Mouse (Mus musculus) erythroblast, adult 5-6 weeks (primary cell): Measurements from ENCODE around the gene B3galnt2. TPM values are rescaled to one million over a fixed set of nuclear protein-coding genes. Genes with fewer than 3 reads are reported as not detected.
"Not testable (repeated sequence)": the region's sequence is repeated elsewhere in the genome, so short reads cannot be mapped to it uniquely, and the experiment has no call there.

Source experiments
- ATAC-seq: replicated peaks from 2 replicates; pipeline ENCODE4 v1.8.0; 2016; ENCODE audit warnings: moderate number of reproducible peaks, mild to moderate bottlenecking, moderate TSS enrichment, inconsistent platforms; ENCODE audit not compliant: poor library complexity, low FRiP score, severe bottlenecking
- total RNA-seq, 2 experiments: library from RNA; stranded (forward) in 1 of 2; stranded (reverse) in 1 of 2; fragments of 150-400 nt in 1 of 2; fragments of 200-764, 138-1000 nt in 1 of 2; gene quantifications; 2 replicates each; pipeline versions ENCODE4 v1.2.3 to v1.2.4; 2015 to 2017; ENCODE audit warnings: low replicate concordance in 2 of 2

The B3galnt2 gene
- total RNA-seq, 2 experiments from 2014 or later, result 10.7 to 14.0 TPM

DNA sequence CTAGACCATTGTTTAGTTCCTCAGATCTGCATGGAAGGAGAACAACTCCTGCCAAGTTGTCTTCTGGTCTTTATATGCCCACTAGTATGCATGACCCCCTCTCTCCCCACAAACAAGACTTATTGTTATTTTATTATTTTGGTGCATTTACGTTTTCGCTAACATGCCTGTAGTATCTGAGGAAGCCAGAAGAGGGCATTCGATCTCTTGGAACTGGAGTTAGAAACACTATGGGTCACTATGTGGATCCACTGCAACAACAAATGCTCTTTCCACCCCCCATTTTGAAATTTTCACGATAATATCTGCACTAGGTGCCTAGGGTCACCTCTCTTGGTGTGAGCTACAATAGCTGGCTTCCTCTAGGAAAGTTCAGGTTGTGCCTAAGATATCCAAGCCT, 49.8 kb downstream of the B3galnt2 start:
- peak; percentile 53 for ATAC-seq

GRCm38 (mm10) chr13:14004999-14005398, 50.7 kb downstream of the B3galnt2 start:
- no peak for ATAC-seq

DNA sequence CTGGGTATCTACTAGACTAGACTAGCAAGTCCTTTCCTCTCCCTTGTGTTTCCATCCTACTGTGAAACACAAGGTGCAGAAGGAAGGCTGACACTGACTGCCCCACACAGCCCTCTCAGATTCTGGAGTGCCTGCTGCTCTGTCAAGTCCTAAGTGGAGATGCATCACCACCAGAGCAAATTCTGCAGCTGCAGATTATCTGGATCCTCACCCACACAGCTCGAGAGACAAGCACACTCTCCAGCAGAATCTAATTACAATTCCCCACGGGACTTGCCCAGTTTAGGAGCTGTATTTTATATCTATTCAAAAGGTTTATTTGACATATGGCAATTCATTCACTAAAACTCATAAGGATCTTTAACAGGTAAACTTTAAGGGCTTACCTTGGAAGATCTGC, 51.8 kb downstream of the B3galnt2 start:
- no peak for ATAC-seq

DNA sequence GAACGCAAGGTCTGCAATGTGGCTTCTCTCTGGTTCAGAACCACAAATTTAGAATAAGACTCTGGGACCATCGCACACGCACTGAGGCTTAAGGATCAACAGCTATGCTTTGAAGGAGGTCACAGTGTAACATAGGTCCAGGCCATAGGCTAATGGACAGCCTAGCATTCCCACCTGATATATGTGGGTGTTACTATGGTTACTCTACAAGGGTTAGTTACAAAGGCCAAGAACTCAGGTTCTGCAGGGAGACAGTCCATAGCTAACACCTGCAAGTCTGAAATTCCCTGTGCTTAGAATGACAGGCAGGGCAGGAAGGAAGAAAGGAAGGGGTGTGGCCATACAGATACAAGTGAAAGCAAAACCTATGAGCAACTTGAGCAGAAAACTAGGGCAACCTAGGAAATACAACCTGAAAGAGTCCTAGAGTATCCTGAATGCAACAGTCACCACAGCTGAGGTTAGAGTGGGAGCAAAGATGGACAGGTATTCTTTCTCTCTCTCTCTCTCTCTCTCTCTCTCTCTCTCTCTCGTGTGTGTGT, 57.3 kb downstream of the B3galnt2 start:
- ATAC-seq, result peak; percentile 54

GRCm38 (mm10) chr13:14014001-14014400, 59.7 kb downstream of the B3galnt2 start:
- ATAC-seq, result no peak

- no peak for ATAC-seq
Observed at GRCm38 (mm10) chr13:14014540-14014939, 60.3 kb downstream of the B3galnt2 start.

- ATAC-seq, result no peak
Observed at GRCm38 (mm10) chr13:14015609-14016008, 61.3 kb downstream of the B3galnt2 start.

- ATAC-seq, result peak; percentile 37; the same call in 1 of the 2 replicates
Observed at GRCm38 (mm10) chr13:14018283-14018682, 64.0 kb downstream of the B3galnt2 start.

GRCm38 (mm10) chr13:14018852-14019251, 64.6 kb downstream of the B3galnt2 start:
- peak; percentile 61; the same call in 1 of the 2 replicates for ATAC-seq

DNA sequence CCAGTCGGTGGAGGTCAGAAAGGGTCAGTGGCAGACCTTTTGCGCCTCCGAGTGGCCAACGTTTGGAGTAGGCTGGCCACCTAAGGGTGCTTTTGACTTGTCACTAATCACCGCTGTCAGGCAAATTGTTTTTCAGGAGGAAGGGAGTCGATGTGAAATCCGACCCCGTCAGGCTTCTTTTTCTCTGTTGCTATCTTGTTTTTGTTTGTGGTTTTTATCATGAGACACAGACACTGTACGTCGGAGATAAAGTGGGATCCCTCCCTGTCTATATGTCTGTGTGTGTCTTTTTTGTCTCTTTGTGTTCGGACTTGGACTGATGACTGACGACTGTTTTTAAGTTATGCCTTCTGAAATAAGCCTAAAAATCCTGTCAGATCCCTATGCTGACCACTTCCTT, 67.1 kb downstream of the B3galnt2 start:
- ATAC-seq, result not testable (repeated sequence)

GRCm38 (mm10) chr13:14025554-14025953, 71.3 kb downstream of the B3galnt2 start:
- no peak for ATAC-seq

DNA sequence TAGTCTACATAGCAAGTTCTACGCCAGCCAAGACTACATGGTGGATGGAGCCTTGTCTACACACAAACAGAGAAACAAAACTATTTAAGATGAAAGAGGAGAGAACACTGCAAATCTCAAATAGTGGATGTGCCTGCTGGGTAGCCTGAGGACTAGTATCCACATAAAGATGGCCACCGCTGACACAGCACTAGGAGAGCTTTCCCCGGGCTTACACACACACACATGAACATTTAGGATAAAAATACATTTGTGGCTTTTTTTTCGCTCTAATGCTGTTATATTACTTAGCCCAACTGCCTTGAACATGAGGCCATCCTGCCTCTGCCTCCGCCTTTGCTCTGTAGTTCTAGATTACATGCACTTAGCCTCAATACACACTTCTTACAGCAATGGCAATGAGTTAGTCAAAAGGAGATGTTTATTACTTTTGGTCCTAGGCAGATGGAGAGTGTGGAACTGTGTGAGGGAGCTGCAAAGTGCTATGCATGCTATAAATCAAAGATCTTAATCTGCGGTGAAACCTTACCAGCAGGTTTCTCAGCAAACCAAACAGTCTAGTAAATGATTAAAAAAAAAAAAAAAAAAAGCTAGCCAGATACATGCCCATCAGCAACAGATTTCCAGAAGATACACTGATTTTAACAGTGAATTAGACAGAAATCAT, 72.0 kb downstream of the B3galnt2 start:
- no peak for ATAC-seq

- peak; percentile 57 for ATAC-seq
Observed at GRCm38 (mm10) chr13:14033309-14034072, 79.2 kb downstream of the B3galnt2 start.

- peak; percentile 87 for ATAC-seq
Observed at GRCm38 (mm10) chr13:14034073-14034348, 79.7 kb downstream of the B3galnt2 start.

- not testable (repeated sequence) for ATAC-seq
Observed at GRCm38 (mm10) chr13:14035352-14035751, 81.1 kb downstream of the B3galnt2 start.

DNA sequence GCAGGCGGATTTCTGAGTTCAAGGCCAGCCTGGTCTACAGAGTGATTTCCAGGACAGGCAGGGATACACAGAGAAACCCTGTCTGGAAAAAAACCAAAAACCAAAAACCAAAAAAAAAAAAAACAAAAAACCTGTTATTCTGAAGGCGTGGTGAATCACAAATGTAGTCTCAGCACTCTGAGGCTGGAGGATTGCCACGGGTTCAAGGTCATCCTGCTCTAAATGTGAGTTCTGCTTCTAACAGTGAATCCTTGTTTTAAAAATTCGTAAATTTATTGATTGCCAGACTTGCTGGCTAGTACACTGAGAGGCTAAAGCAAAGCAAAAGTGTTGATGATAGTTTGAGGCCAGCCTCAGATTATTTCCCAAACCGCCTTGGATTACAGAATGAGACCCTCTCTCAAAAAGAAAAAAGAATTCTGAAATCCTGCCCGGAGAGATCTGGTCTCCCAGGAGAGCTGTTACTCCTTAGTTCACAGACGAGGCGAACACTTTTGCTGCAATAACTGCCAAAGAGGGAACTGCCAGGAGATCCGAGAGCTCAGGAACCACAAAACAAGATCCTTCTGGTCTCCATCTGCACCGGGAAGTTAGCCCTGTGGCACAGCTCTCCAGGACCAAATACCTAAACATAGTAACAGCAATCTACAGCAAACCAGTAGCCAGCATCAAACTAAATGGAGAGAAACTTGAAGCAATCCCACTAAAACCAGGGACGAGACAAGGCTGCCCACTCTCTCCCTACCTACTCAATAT, 81.8 kb downstream of the B3galnt2 start:
- ATAC-seq, result no peak

GRCm38 (mm10) chr13:14038911-14039291, 84.6 kb downstream of the B3galnt2 start:
- ATAC-seq, result no peak

DNA sequence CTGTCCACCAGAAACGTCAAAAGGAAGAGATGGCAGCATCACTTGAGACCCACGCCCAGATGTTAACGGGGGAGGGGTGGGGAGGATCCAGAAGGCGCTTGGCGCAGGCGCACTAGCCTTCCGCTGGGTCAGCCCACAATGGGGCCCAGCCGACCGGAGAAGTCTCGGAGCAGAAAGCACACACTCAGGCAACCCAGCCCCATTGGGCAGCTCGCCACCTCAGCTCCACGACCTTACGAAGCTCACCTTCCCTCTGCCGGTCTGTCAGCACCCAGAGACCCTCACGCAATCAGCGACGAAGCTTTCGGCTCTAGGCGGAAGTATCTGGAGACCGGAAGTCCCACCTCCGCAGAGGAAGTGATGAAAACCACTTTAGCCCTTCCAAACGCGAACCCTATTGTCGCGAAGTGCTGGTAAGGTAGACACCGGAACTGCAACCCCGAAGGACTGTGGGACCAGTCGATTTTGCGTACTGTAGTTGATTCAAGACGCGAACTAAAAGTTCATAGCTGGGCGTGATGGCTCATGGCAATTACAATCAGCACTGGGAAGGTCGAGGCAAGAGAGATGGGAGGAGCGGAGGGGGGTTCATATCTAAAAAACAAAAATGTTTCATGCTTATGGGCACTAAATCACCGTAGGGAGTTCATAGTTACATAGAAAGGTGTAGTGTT, 85.2 kb downstream of the B3galnt2 start, which contains the start of gene Tbce:
Gene Tbce, minus strand, starts transcription at position 347 of the 674 bp plus-strand sequence.
- ATAC-seq, result peak; percentile 97

- ATAC-seq, result no peak
Observed at GRCm38 (mm10) chr13:14040186-14040585, 85.9 kb downstream of the B3galnt2 start.

DNA sequence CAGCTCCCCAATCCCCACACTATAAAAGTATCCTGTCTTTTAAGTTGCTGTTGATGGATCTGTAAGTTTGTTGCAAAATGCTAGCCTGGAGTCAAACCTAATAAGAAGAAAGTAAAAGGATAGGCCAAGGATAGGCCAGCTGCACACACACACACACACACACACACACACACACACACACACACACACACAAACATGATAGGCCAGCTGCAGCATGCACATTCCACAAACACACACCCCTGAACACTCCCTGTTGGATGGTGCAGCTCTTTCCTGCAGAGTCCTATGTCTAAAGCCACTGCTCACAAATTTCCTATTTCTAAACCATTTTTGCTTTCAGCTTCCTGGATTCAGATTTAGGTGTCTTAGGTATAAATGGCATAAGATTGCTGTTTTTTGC, 89.6 kb downstream of the B3galnt2 start:
- no peak for ATAC-seq
